21 mouse cellular contexts compared by ENCODE assay signal in genomic region chr19:4436254-4436653, GRCm38 (mm10). TPM values are rescaled to one million over a fixed set of nuclear protein-coding genes. Genes with fewer than 3 reads are reported as not detected.
"Had no signal": no experiment of that assay in that cellular context is flagged by ENCODE, and none has a peak within 500 bp of the region (broad histone marks: within the 10 kb centered on the region; RNA-seq: fewer than 3 reads in every experiment).

No protein-coding gene starts in this region.

- H3K4me2 ChIP-seq: kidney, embryonic 15.5 days; limb, embryonic 12.5 days; limb, embryonic 15.5 days; liver, embryonic 12.5 days; liver, embryonic 15.5 days; midbrain, embryonic 12.5 days; midbrain, embryonic 15.5 days had no signal

- H3K9ac ChIP-seq: kidney, embryonic 15.5 days; limb, embryonic 12.5 days; limb, embryonic 15.5 days; liver, embryonic 12.5 days; liver, embryonic 15.5 days; midbrain, embryonic 12.5 days; midbrain, embryonic 15.5 days had no signal

- H3K27me3 ChIP-seq: kidney, embryonic 15.5 days; limb, embryonic 12.5 days; limb, embryonic 15.5 days had no signal

- DNase-seq: kidney, adult 11 months; kidney, adult 8-10 months; kidney, postnatal 10 days; kidney, postnatal 36 days; layer of hippocampus, postnatal 36 days; left cerebral cortex, postnatal 4 days; lung, adult 2 months; lung, postnatal 14 days; lung, postnatal 4 days; thymus, adult 2 months; thymus, postnatal 14 days; thymus, postnatal 4 days had no signal

- ATAC-seq: liver, embryonic 12.5 days; midbrain, embryonic 15.5 days had no signal

- H3K27ac ChIP-seq: kidney, embryonic 15.5 days; left cerebral cortex, adult 2 months; limb, embryonic 12.5 days; limb, embryonic 15.5 days; liver, embryonic 12.5 days; liver, embryonic 15.5 days; midbrain, embryonic 12.5 days; midbrain, embryonic 15.5 days had no signal

- H3K9me3 ChIP-seq: kidney, embryonic 15.5 days; limb, embryonic 12.5 days; limb, embryonic 15.5 days; liver, embryonic 12.5 days; liver, embryonic 15.5 days; midbrain, embryonic 12.5 days; midbrain, embryonic 15.5 days had no signal

- H3K36me3 ChIP-seq: liver, embryonic 15.5 days; midbrain, embryonic 12.5 days; midbrain, embryonic 15.5 days had no signal

- H3K4me3 ChIP-seq: kidney, embryonic 15.5 days; left cerebral cortex, adult 2 months; limb, embryonic 12.5 days; limb, embryonic 15.5 days; liver, embryonic 12.5 days; liver, embryonic 15.5 days; midbrain, embryonic 12.5 days; midbrain, embryonic 15.5 days had no signal

RNA-seq across cellular contexts. Expression of gene Rhod, which starts 3.0 kb away (rescaled TPM):
- total RNA-seq: megakaryocyte progenitor cell, adult 5-6 weeks had no signal

RNA-seq across cellular contexts. Expression of gene Syt12, which starts 41.0 kb away (rescaled TPM):
- total RNA-seq: megakaryocyte progenitor cell, adult 5-6 weeks had no signal
